Mouse (Mus musculus) brain, embryonic 14.5 days (tissue): Measurements from ENCODE around the gene Lmo7.

ENCODE experiments used
- CTCF ChIP-seq: fragments of 200-500 bp; IDR thresholded peaks from 2 replicates; pipeline ENCODE4 v1.5.1; 2012; ENCODE audit warnings: inconsistent platforms, mild to moderate bottlenecking, moderate library complexity, borderline replicate concordance; ENCODE audit not compliant: insufficient read depth, insufficient read length; ENCODE audit errors: extremely low read depth
- POLR2A ChIP-seq: fragments of 200-500 bp; IDR thresholded peaks from 2 replicates; pipeline ENCODE4 v1.6.1; 2012; ENCODE audit warnings: mild to moderate bottlenecking, inconsistent platforms, borderline replicate concordance; ENCODE audit not compliant: poor library complexity, insufficient read depth, insufficient read length, severe bottlenecking; ENCODE audit errors: extremely low read depth

DNA sequence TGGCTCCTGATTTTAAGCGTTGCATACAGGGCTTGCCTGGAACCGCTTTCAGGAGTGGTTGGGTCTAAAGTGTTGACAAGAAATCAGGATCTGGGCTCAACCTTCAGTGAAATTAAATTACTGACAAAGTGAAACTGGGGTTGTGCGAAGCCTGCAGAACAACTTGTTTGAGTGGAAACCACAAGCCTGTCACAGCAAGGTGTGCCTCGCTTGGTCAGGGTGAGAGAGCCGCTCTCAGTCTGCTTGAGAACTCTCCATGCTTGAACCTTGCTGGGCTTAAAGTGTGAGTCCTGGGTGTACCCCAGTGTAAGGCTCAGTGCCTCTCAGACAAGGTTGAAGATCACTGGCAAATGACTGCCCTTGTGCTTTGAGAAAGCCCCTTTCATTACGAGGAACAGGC lies 112.8 kb downstream of the Lmo7 start:
- TF ChIP-seq CTCF = no peak
- no peak for TF ChIP-seq POLR2A
